Mouse (Mus musculus) testis, postnatal 14 days (tissue): ENCODE measurements around the gene Hist1h4d.
"Not testable (repeated sequence)": the region's sequence is repeated elsewhere in the genome, so short reads cannot be mapped to it uniquely, and the experiment has no call there.

Experiments
- DNase-seq: peaks from one replicate; pipeline ENCODE4 v3.0.0; 2021; ENCODE audit warnings: low spot score

The Hist1h4d gene

GRCm38 (mm10) chr13:23581408-23582218 lies at the start of gene Hist1h4d:
TSS of gene Hist1h4d (plus strand) at chr13:23581598.
- DNase-seq: peak; percentile 95

- no peak for DNase-seq
Observed at GRCm38 (mm10) chr13:23532262-23533075, 48.9 kb upstream of the Hist1h4d start.

GRCm38 (mm10) chr13:23533560-23534367 lies 47.6 kb upstream of the Hist1h4d start, which contains the start of gene Hist1h2af:
TSS of gene Hist1h2af (plus strand) at chr13:23533906.
- DNase-seq: peak; percentile 75

GRCm38 (mm10) chr13:23534368-23535131 lies 46.8 kb upstream of the Hist1h4d start:
- no peak for DNase-seq

GRCm38 (mm10) chr13:23535137-23536075 lies 46.0 kb upstream of the Hist1h4d start, which contains the start of gene Hist1h3g:
TSS of gene Hist1h3g (plus strand) at chr13:23535422.
- peak; percentile 90 for DNase-seq

- no peak for DNase-seq
Observed at GRCm38 (mm10) chr13:23536076-23536822, 45.1 kb upstream of the Hist1h4d start.

- no peak for DNase-seq
Observed at GRCm38 (mm10) chr13:23537006-23537710, 44.2 kb upstream of the Hist1h4d start.

- DNase-seq: no peak
Observed at GRCm38 (mm10) chr13:23538249-23538648, 43.1 kb upstream of the Hist1h4d start.

- not testable (repeated sequence) for DNase-seq
Observed at GRCm38 (mm10) chr13:23539821-23540220, 41.6 kb upstream of the Hist1h4d start.

- DNase-seq: no peak
Observed at GRCm38 (mm10) chr13:23541497-23541896, 39.9 kb upstream of the Hist1h4d start.

GRCm38 (mm10) chr13:23542225-23542980 lies 39.0 kb upstream of the Hist1h4d start:
- not testable (repeated sequence) for DNase-seq

GRCm38 (mm10) chr13:23542999-23543607 lies 38.3 kb upstream of the Hist1h4d start, which contains the start of gene Hist1h2bh:
TSS of gene Hist1h2bh (minus strand) at chr13:23543392.
- peak; percentile 58 for DNase-seq

- peak; percentile 78 for DNase-seq
Observed at GRCm38 (mm10) chr13:23543965-23544786, 37.2 kb upstream of the Hist1h4d start, which contains the start of gene Hist1h3f. TSS of gene Hist1h3f (plus strand) at chr13:23544052.

- DNase-seq: not testable (repeated sequence)
Observed at GRCm38 (mm10) chr13:23544787-23545120, 36.6 kb upstream of the Hist1h4d start.

- DNase-seq: no peak
Observed at GRCm38 (mm10) chr13:23546694-23547093, 34.7 kb upstream of the Hist1h4d start.

- DNase-seq: no peak
Observed at GRCm38 (mm10) chr13:23550761-23551145, 30.6 kb upstream of the Hist1h4d start.
